Mouse (Mus musculus) heart, adult 2 months (tissue): ENCODE data around the gene Vwa8.

ENCODE experiments used
- CTCF ChIP-seq: fragments of 200-600 bp; IDR thresholded peaks from 2 replicates; pipeline ENCODE4 v1.8.1; 2022; ENCODE audit warnings: antibody characterized with exemption, mild to moderate bottlenecking, moderate library complexity
- EP300 ChIP-seq: fragments of 200-500 bp; IDR thresholded peaks from 2 replicates; pipeline ENCODE4 v1.6.1; 2011; ENCODE audit warnings: low read depth, low read length, control low read depth; ENCODE audit not compliant: insufficient read depth
- POLR2A ChIP-seq: fragments of 200-500 bp; IDR thresholded peaks from 2 replicates; pipeline ENCODE4 v1.6.1; 2011; ENCODE audit warnings: mild to moderate bottlenecking, low read depth, low read length, control low read depth; ENCODE audit not compliant: insufficient read depth

DNA sequence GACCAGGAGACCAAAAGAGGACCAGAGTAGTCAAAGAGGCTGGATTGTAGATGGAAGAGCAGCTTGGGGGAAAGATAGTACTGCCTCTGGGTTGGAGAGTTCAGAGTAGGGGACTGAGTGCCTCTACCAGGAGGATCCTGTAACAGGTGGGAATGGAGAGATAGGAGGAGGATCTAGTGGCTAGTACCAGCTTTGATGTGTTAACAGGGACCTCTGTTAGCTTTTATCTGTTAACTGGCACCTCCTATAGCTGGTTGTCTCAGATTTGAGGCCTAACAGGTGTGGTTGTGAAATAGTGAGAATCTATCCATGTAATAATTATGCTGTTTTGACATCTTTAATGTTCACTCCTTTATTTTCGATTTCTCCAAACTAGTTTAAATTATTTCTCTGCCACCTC, 904 bp upstream of the Vwa8 start:
- TF ChIP-seq EP300, result no peak
- no peak for TF ChIP-seq CTCF
- no peak for TF ChIP-seq POLR2A
